Mouse (Mus musculus): ENCODE measurements around the gene Asb3. TPM values are rescaled to one million over a fixed set of nuclear protein-coding genes. Genes with fewer than 3 reads are reported as not detected.
A peak's percentile ranks its signal among the peaks of the same experiment; 100 is the strongest.

Asb3 gene
- polyA plus RNA-seq (2015; fragmentation: Nextera tagmentation; extraction: Ambion mirVana), result 22.0 and 24.4 TPM in 2 replicates

GRCm38 (mm10) chr11:30885171-30885871 is at the start of gene Asb3, which contains the start of gene Gpr75:
TSS of gene Asb3 (plus strand) at chr11:30885416.
TSS of gene Gpr75 (plus strand) at chr11:30885358.
- ATAC-seq, result peak; percentile 98
- no peaks in the 10 kb centered on the region for H3K27me3 ChIP-seq (replicated peaks)
- no peak within 1 kb of the TSS for H3K27ac ChIP-seq
- WGBS, result 4% methylated on average over 41 of the region's 41 CpGs
- 0 out of 2 replicates have a peak, but pooled peaks cover 3% of the 10 kb centered on the region for H3K4me1 ChIP-seq (replicated peaks)
- H3K9ac ChIP-seq, result peak within 1 kb of the TSS; percentile 38; the same call in 1 of the 2 replicates
- H3K4me2 ChIP-seq (replicated peaks), result peak within 1 kb of the TSS; percentile 89
- H3K9me3 ChIP-seq, result no peaks in the 10 kb centered on the region
- peak within 1 kb of the TSS; percentile 42 for H3K4me3 ChIP-seq (replicated peaks)
- no peaks in the 10 kb centered on the region for H3K36me3 ChIP-seq

GRCm38 (mm10) chr11:30838793-30839192 is 46.4 kb upstream of the Asb3 start:
- no peak overlapping the region for H3K4me2 ChIP-seq (replicated peaks)
- no peak overlapping the region for H3K4me3 ChIP-seq (replicated peaks)
- no peak for ATAC-seq
- peaks cover 3% of the 10 kb centered on the region; the same call in 1 of the 2 replicates for H3K36me3 ChIP-seq
- no peaks in the 10 kb centered on the region for H3K9me3 ChIP-seq
- no peaks in the 10 kb centered on the region for H3K27me3 ChIP-seq (replicated peaks)
- H3K9ac ChIP-seq, result no peak overlapping the region
- no peaks in the 10 kb centered on the region for H3K4me1 ChIP-seq (replicated peaks)
- no peak overlapping the region for H3K27ac ChIP-seq
- 97% methylated on average over 2 of the region's 2 CpGs for WGBS

GRCm38 (mm10) chr11:30844355-30844754 is 40.9 kb upstream of the Asb3 start:
- no peak overlapping the region for H3K4me3 ChIP-seq (replicated peaks)
- H3K36me3 ChIP-seq, result peaks cover 6% of the 10 kb centered on the region; the same call in 1 of the 2 replicates
- 91% methylated on average over 1 of the region's 1 CpGs for WGBS
- no peaks in the 10 kb centered on the region for H3K9me3 ChIP-seq
- H3K27me3 ChIP-seq (replicated peaks), result no peaks in the 10 kb centered on the region
- H3K4me1 ChIP-seq (replicated peaks), result no peaks in the 10 kb centered on the region
- H3K9ac ChIP-seq, result no peak overlapping the region
- no peak overlapping the region for H3K4me2 ChIP-seq (replicated peaks)
- no peak for ATAC-seq
- H3K27ac ChIP-seq, result no peak overlapping the region

DNA sequence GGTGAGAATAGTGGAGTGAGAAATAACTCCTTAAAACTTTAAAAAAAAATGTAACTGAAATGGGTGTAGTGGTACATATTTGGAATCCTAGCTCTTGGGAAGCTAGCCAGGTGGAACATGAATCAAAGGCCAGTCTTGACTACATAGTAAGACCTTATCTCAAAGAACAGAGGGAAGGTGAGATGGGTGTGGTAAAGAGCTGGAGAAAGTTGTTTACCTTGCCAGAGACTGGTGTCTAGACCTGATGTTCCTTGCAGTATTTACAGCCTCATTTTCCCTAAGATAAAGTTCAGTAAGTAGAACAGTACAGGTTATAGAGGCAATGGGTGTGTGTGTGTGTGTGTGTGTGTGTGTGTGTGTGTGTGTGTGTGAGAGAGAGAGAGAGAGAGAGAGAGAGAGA is 12.8 kb upstream of the Asb3 start:
- no peak overlapping the region for H3K4me2 ChIP-seq (replicated peaks)
- ATAC-seq, result no peak
- H3K9me3 ChIP-seq, result no peaks in the 10 kb centered on the region
- H3K36me3 ChIP-seq, result peaks cover 7% of the 10 kb centered on the region; the same call in 1 of the 2 replicates
- H3K4me3 ChIP-seq (replicated peaks), result no peak overlapping the region
- no peaks in the 10 kb centered on the region for H3K27me3 ChIP-seq (replicated peaks)
- H3K27ac ChIP-seq, result no peak overlapping the region
- H3K9ac ChIP-seq, result no peak overlapping the region
- H3K4me1 ChIP-seq (replicated peaks), result no peaks in the 10 kb centered on the region

GRCm38 (mm10) chr11:30888153-30888552 is 2.9 kb downstream of the Asb3 start:
- 87% methylated on average over 2 of the region's 2 CpGs for WGBS
- no peak for ATAC-seq
- Histone ChIP-seq H3K9ac (no peak overlapping the region), H3K4me2 (replicated peaks) (no peak overlapping the region), H3K4me3 (replicated peaks) (no peak overlapping the region), H3K27ac (no peak overlapping the region), H3K36me3 (no peaks in the 10 kb centered on the region), H3K9me3 (no peaks in the 10 kb centered on the region), H3K4me1 (replicated peaks) (0 out of 2 replicates have a peak, but pooled peaks cover 3% of the 10 kb centered on the region), H3K27me3 (replicated peaks) (no peaks in the 10 kb centered on the region)

GRCm38 (mm10) chr11:30896201-30896600 is 11.0 kb downstream of the Asb3 start:
- Histone ChIP-seq H3K27me3 (replicated peaks) (no peaks in the 10 kb centered on the region), H3K36me3 (no peaks in the 10 kb centered on the region), H3K9me3 (no peaks in the 10 kb centered on the region), H3K27ac (no peak overlapping the region), H3K4me1 (replicated peaks) (no peaks in the 10 kb centered on the region), H3K4me2 (replicated peaks) (no peak overlapping the region), H3K9ac (no peak overlapping the region), H3K4me3 (replicated peaks) (no peak overlapping the region)
- ATAC-seq, result no peak
- 85% methylated on average over 1 of the region's 1 CpGs for WGBS

GRCm38 (mm10) chr11:30899312-30899711 is 14.1 kb downstream of the Asb3 start:
- Histone ChIP-seq H3K27ac (no peak overlapping the region), H3K4me2 (replicated peaks) (no peak overlapping the region), H3K9me3 (no peaks in the 10 kb centered on the region), H3K9ac (no peak overlapping the region), H3K4me3 (replicated peaks) (no peak overlapping the region), H3K27me3 (replicated peaks) (no peaks in the 10 kb centered on the region), H3K4me1 (replicated peaks) (no peaks in the 10 kb centered on the region), H3K36me3 (no peaks in the 10 kb centered on the region)
- no peak for ATAC-seq

- Histone ChIP-seq H3K27ac (no peak overlapping the region), H3K4me3 (replicated peaks) (no peak overlapping the region), H3K4me1 (replicated peaks) (no peaks in the 10 kb centered on the region), H3K9me3 (no peaks in the 10 kb centered on the region), H3K9ac (no peak overlapping the region), H3K4me2 (replicated peaks) (no peak overlapping the region), H3K36me3 (no peaks in the 10 kb centered on the region), H3K27me3 (replicated peaks) (no peaks in the 10 kb centered on the region)
- ATAC-seq, result no peak
- WGBS, result 87% methylated on average over 3 of the region's 3 CpGs
Measured at GRCm38 (mm10) chr11:30912311-30912710, 27.1 kb downstream of the Asb3 start.

- Histone ChIP-seq H3K4me1 (replicated peaks) (no peaks in the 10 kb centered on the region), H3K4me3 (replicated peaks) (no peak overlapping the region), H3K27ac (no peak overlapping the region), H3K4me2 (replicated peaks) (no peak overlapping the region), H3K36me3 (no peaks in the 10 kb centered on the region), H3K9me3 (no peaks in the 10 kb centered on the region), H3K9ac (no peak overlapping the region), H3K27me3 (replicated peaks) (no peaks in the 10 kb centered on the region)
- ATAC-seq, result no peak
- 57% methylated on average over 1 of the region's 1 CpGs for WGBS
Measured at GRCm38 (mm10) chr11:30920641-30921040, 35.4 kb downstream of the Asb3 start.

GRCm38 (mm10) chr11:30923283-30923682 is 38.1 kb downstream of the Asb3 start:
- H3K9me3 ChIP-seq, result no peaks in the 10 kb centered on the region
- no peak overlapping the region for H3K27ac ChIP-seq
- no peak overlapping the region for H3K4me3 ChIP-seq (replicated peaks)
- no peak overlapping the region for H3K4me2 ChIP-seq (replicated peaks)
- no peak overlapping the region for H3K9ac ChIP-seq
- ATAC-seq, result no peak
- no peaks in the 10 kb centered on the region for H3K36me3 ChIP-seq
- H3K27me3 ChIP-seq (replicated peaks), result no peaks in the 10 kb centered on the region
- 97% methylated on average over 3 of the region's 3 CpGs for WGBS
- no peaks in the 10 kb centered on the region for H3K4me1 ChIP-seq (replicated peaks)

GRCm38 (mm10) chr11:30928079-30928478 is 42.9 kb downstream of the Asb3 start:
- Histone ChIP-seq H3K27me3 (replicated peaks) (no peaks in the 10 kb centered on the region), H3K9me3 (no peaks in the 10 kb centered on the region), H3K36me3 (no peaks in the 10 kb centered on the region), H3K4me2 (replicated peaks) (no peak overlapping the region), H3K27ac (no peak overlapping the region), H3K4me1 (replicated peaks) (no peaks in the 10 kb centered on the region), H3K4me3 (replicated peaks) (no peak overlapping the region), H3K9ac (no peak overlapping the region)
- ATAC-seq, result no peak

DNA sequence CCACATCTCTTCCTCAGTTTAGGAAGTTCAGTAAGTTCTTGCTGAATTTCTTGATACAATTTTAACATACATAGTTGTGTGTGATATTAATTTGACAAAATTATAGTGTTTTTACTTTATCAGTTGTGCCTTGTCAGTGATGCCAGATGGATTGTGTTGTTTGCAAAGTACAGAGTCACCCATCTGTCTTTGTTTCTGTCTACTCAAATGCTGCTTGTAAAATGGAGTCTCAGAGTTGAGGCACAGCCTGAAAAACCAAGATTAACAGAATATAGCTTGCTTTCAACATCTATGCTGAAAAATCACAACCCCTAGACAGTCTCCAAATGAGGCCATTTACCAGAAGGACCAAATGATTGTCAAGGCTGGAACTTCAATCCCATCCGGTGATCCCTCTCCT is 43.3 kb downstream of the Asb3 start:
- H3K36me3 ChIP-seq, result no peaks in the 10 kb centered on the region
- no peak overlapping the region for H3K27ac ChIP-seq
- no peak overlapping the region for H3K9ac ChIP-seq
- no peaks in the 10 kb centered on the region for H3K27me3 ChIP-seq (replicated peaks)
- H3K9me3 ChIP-seq, result no peaks in the 10 kb centered on the region
- no peak for ATAC-seq
- H3K4me2 ChIP-seq (replicated peaks), result no peak overlapping the region
- no peaks in the 10 kb centered on the region for H3K4me1 ChIP-seq (replicated peaks)
- H3K4me3 ChIP-seq (replicated peaks), result no peak overlapping the region
- 86% methylated on average over 1 of the region's 1 CpGs for WGBS

DNA sequence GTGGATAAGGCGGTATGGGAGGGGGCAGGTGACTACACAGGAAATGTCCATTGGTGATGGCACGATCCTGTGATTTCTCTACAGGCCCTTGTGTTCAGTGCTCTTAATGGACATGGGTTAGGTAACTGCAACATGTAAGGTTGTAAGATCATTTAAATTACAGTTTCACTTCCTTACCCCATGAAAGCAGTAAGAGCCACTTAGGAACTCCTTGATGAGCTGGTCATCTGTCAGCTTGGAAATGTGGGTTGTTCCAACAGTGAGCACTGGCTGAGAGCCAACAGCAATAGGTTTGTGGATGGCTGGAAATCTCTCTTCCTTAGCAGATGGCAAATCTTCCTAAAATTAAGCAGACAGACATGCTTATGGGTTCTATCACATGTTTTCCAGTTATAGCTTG is 58.3 kb downstream of the Asb3 start:
- ATAC-seq, result no peak
- WGBS, result 90% methylated on average over 2 of the region's 2 CpGs
- H3K36me3 ChIP-seq, result peaks cover 20% of the 10 kb centered on the region

More for the DNA sequence above, 58.3 kb downstream of the Asb3 start:
- Histone ChIP-seq H3K27me3 (replicated peaks) (no peaks in the 10 kb centered on the region), H3K9me3 (no peaks in the 10 kb centered on the region), H3K27ac (no peak overlapping the region), H3K4me2 (replicated peaks) (no peak overlapping the region), H3K4me3 (replicated peaks) (no peak overlapping the region), H3K4me1 (replicated peaks) (no peaks in the 10 kb centered on the region), H3K9ac (no peak overlapping the region)
